Mouse (Mus musculus): Measurements from ENCODE around the gene Agk. TPM values are rescaled to one million over a fixed set of nuclear protein-coding genes. Genes with fewer than 3 reads are reported as not detected.

The Agk gene
- polyA plus RNA-seq (2012; rRNA removed): 34.5 and 35.1 TPM in 2 replicates

GRCm38 (mm10) chr6:40324897-40325841 lies at the start of gene Agk:
Gene Agk, plus strand, starts transcription at chr6:40325172.

GRCm38 (mm10) chr6:40436047-40436483 lies 111.1 kb downstream of the Agk start, which contains the start of gene E330009J07Rik:
Gene E330009J07Rik, minus strand, starts transcription at chr6:40436135.

GRCm38 (mm10) chr6:40438936-40439335 lies 114.0 kb downstream of the Agk start, which contains the start of gene Wee2:
Gene Wee2, plus strand, starts transcription at chr6:40439088.

Other genes with a start within 250 kb of the Agk start
- gene E330009J07Rik, start 111.0 kb downstream of the Agk start, polyA plus RNA-seq (2012; rRNA removed): 18.8 and 28.8 TPM in 2 replicates
- gene Wee2, start 113.9 kb downstream of the Agk start, polyA plus RNA-seq (2012; rRNA removed): 0.11 and 0.13 TPM in 2 replicates
- gene Ssbp1, start 146.2 kb downstream of the Agk start, polyA plus RNA-seq (2012; rRNA removed): 100 and 110 TPM in 2 replicates
- gene Tas2r137, start 166.1 kb downstream of the Agk start, polyA plus RNA-seq (2012; rRNA removed): 0.20 and 0.33 TPM in 2 replicates
- 0.44 and 0.63 TPM in 2 replicates for gene Tas2r108, start 168.4 kb downstream of the Agk start, polyA plus RNA-seq (2012; rRNA removed)
- gene Prss37, start 194.3 kb downstream of the Agk start, polyA plus RNA-seq (2012; rRNA removed): 0.14 TPM in 1 of 2 replicates, not detected in the other
- gene Olfr461, start 229.9 kb downstream of the Agk start, polyA plus RNA-seq (2012; rRNA removed): not detected in 2 replicates
- gene Olfr460, start 244.3 kb downstream of the Agk start, polyA plus RNA-seq (2012; rRNA removed): 0.16 and 0.18 TPM in 2 replicates